Mouse (Mus musculus): ENCODE data around the gene Cd44.

DNA sequence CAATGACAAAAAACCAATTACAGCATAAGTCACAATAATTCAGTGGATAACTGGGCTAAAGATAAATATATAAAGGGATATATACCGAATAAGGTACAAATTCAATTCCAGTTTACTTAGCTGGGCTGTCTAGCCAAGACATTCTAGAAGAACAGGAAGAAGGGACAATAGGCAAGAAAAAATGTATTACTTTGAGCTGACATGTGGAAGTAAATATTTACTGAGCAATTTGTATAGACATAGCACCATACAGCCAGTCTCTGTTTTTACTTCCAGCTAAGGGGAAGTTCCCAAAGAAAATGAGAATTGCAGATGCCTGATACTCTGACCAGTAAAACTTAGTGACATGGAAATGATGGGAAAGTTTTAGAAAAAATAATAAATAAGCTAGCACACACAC lies 23.0 kb upstream of the Cd44 start:
- no peak for TF ChIP-seq CTCF (IDR thresholded peaks at IDR 0.05; ENCODE audit: insufficient read depth, low read length)
- no peak for TF ChIP-seq POLR2A (IDR thresholded peaks at IDR 0.05; ENCODE audit: borderline replicate concordance, extremely low read depth, low read depth, low read length)

Measured in lung, adult 2 months (tissue).